Mouse (Mus musculus): ENCODE measurements at regions not wholly inside any gene's neighbourhood (a gene's known extent, or its start where the extent isn't known, plus 50 kb on each side); places are given as distances from the start of the nearest gene placed in this dataset.

- DNase-seq (ENCODE audit: low read depth, low spot score), result no peak
These were observed 152.4 kb upstream of the Irf2bp2 start for GRCm38 (mm10) chr8:126745992-126746775.

- no peak for DNase-seq (ENCODE audit: low read depth, low spot score)
These were observed 151.1 kb upstream of the Irf2bp2 start for GRCm38 (mm10) chr8:126744747-126745382.

GRCm38 (mm10) chr8:126743296-126743695 lies 149.5 kb upstream of the Irf2bp2 start:
- no peak for DNase-seq (ENCODE audit: low read depth, low spot score)

GRCm38 (mm10) chr8:126742081-126742480 lies 148.3 kb upstream of the Irf2bp2 start:
- DNase-seq (ENCODE audit: low read depth, low spot score), result no peak

GRCm38 (mm10) chr8:126741031-126741430 lies 147.2 kb upstream of the Irf2bp2 start:
- no peak for DNase-seq (ENCODE audit: low read depth, low spot score)

GRCm38 (mm10) chr8:126739768-126740167 lies 146.0 kb upstream of the Irf2bp2 start:
- no peak for DNase-seq (ENCODE audit: low read depth, low spot score)

- no peak for DNase-seq (ENCODE audit: low read depth, low spot score)
These were observed 143.2 kb upstream of the Irf2bp2 start for GRCm38 (mm10) chr8:126737032-126737431.

- DNase-seq (ENCODE audit: low read depth, low spot score), result no peak
These were observed 142.7 kb upstream of the Irf2bp2 start for GRCm38 (mm10) chr8:126736441-126736962.

- DNase-seq (ENCODE audit: low read depth, low spot score), result no peak
These were observed 142.0 kb upstream of the Irf2bp2 start for GRCm38 (mm10) chr8:126735488-126736440.

- DNase-seq (ENCODE audit: low read depth, low spot score), result no peak
These were observed 141.1 kb upstream of the Irf2bp2 start for GRCm38 (mm10) chr8:126734743-126735487.

- no peak for DNase-seq (ENCODE audit: low read depth, low spot score)
These were observed 140.0 kb upstream of the Irf2bp2 start for GRCm38 (mm10) chr8:126733779-126734178.

- no peak for DNase-seq (ENCODE audit: low read depth, low spot score)
These were observed 139.5 kb upstream of the Irf2bp2 start for GRCm38 (mm10) chr8:126733307-126733706.

- DNase-seq (ENCODE audit: low read depth, low spot score), result no peak
These were observed 136.3 kb upstream of the Irf2bp2 start for GRCm38 (mm10) chr8:126730017-126730631.

- no peak for DNase-seq (ENCODE audit: low read depth, low spot score)
These were observed 135.3 kb upstream of the Irf2bp2 start for GRCm38 (mm10) chr8:126728987-126729632.

- DNase-seq (ENCODE audit: low read depth, low spot score), result no peak
These were observed 134.3 kb upstream of the Irf2bp2 start for GRCm38 (mm10) chr8:126728135-126728534.

GRCm38 (mm10) chr8:126727068-126727467 lies 133.3 kb upstream of the Irf2bp2 start:
- no peak for DNase-seq (ENCODE audit: low read depth, low spot score)

GRCm38 (mm10) chr8:126723259-126724122 lies 129.7 kb upstream of the Irf2bp2 start:
- DNase-seq (ENCODE audit: low read depth, low spot score), result no peak

GRCm38 (mm10) chr8:126721621-126722020 lies 127.8 kb upstream of the Irf2bp2 start:
- DNase-seq (ENCODE audit: low read depth, low spot score), result no peak

Data from embryo, embryonic 11.5 days (tissue).